ENCODE assay signal across 15 mouse cellular contexts in the genomic region with DNA sequence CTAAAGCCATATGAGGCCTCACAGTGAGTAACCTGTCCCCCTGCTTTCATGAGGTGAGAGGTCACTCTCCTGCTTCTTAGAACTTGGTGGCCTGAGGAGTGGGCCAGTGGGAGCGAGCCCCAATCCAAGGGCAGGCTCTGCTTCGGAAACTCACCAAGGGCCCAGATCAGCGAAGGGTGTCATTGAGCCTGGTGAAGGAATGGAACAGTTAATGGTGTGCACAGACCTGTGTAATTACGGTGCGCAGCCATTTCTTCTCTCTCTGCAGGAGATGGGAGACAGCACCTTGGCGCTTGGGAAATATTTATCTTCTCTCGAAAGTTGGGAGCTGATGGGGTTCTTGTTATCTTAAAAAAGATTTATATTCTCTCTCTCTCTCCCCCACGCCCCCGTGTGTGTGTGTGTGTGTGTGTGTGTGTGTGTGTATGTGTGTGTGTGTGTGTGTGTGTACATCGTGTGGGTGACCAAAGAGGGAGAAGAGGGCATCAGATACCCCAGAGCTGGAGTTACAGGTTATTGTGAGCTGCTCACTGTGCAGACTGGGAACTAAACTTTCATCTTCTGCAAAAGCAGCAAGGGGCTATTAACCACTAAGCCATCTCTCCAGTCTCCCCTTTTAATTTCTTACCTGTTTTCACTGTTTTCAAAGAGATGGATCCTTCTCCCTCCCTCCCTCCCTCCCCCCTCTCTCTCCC. TPM values are rescaled to one million over a fixed set of nuclear protein-coding genes. Genes with fewer than 3 reads are reported as not detected.
"Had no signal": no experiment of that assay in that cellular context is flagged by ENCODE, and none has a peak within 500 bp of the region (broad histone marks: within the 10 kb centered on the region; RNA-seq: fewer than 3 reads in every experiment).

No protein-coding gene starts in this region.

- H3K4me2 ChIP-seq: limb, embryonic 15.5 days; liver, embryonic 12.5 days; lung, embryonic 14.5 days; neural tube, embryonic 13.5 days; stomach, embryonic 15.5 days had no signal

- H3K9ac ChIP-seq: limb, embryonic 15.5 days; liver, embryonic 12.5 days; lung, embryonic 14.5 days; neural tube, embryonic 13.5 days; stomach, embryonic 15.5 days had no signal

- H3K4me3 ChIP-seq: limb, embryonic 15.5 days; liver, embryonic 12.5 days; midbrain, embryonic 10.5 days; neural tube, embryonic 13.5 days; stomach, embryonic 15.5 days had no signal

- ATAC-seq: liver, embryonic 12.5 days; midbrain, embryonic 16.5 days had no signal

- H3K27ac ChIP-seq: limb, embryonic 15.5 days; liver, embryonic 12.5 days; midbrain, embryonic 10.5 days; neural tube, embryonic 13.5 days; stomach, embryonic 15.5 days had no signal

- H3K4me1 ChIP-seq: limb, embryonic 15.5 days; liver, embryonic 12.5 days; stomach, embryonic 15.5 days had no signal

- DNase-seq: lung, embryonic 14.5 days; lung, postnatal 10 days; lung, postnatal 4 days; right cerebral cortex, postnatal 14 days; thymus, adult 2 months; thymus, postnatal 25 days had no signal

- H3K36me3 ChIP-seq: limb, embryonic 15.5 days; liver, embryonic 12.5 days; midbrain, embryonic 10.5 days; neural tube, embryonic 13.5 days; stomach, embryonic 15.5 days had no signal

- H3K9me3 ChIP-seq: limb, embryonic 15.5 days; liver, embryonic 12.5 days; midbrain, embryonic 10.5 days; neural tube, embryonic 13.5 days; stomach, embryonic 15.5 days had no signal

RNA-seq across cellular contexts. Expression of a gene that starts 27.3 kb away (rescaled TPM):
- polyA plus RNA-seq: limb, embryonic 15.5 days; liver, embryonic 16.5 days; spleen, adult 2 months; thymus, adult 2 months; urinary bladder, adult 2 months had no signal
